Mouse (Mus musculus): ENCODE measurements at regions not wholly inside any gene's neighbourhood (a gene's known extent, or its start where the extent isn't known, plus 50 kb on each side); places are given as distances from the start of the nearest gene placed in this dataset.

DNA sequence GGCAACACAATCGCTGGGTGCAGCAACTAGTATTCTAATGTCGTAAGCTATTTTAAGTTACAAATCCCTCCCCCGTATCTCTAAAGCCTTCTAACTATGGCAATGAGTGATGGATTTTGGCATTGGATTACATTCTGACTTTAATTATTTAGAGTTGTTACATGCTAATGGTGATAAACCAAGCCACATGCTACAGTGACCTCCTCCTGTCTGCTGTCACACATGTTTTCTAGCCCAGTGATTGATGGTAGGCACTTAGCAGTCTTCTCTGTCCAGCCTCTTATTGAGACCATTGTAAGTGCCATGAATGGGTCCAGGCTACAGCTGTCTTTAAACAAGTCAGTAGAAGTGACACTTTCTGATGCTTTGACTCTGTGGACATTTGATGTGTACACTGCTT is 224.7 kb upstream of the Dpp6 start:
- Histone ChIP-seq H3K9ac (replicated peaks; ENCODE audit: low read length, poor library complexity, severe bottlenecking) (no peak overlapping the region), H3K4me3 (ENCODE audit: low read depth, low read length) (no peak overlapping the region), H3K27ac (ENCODE audit: low read depth, low read length) (no peak overlapping the region), H3K36me3 (ENCODE audit: insufficient read depth, low read length) (no peaks in the 10 kb centered on the region), H3K4me2 (ENCODE audit: low read depth, low read length, poor library complexity, severe bottlenecking) (no peak overlapping the region), H3K4me1 (ENCODE audit: insufficient read depth, low read length) (no peaks in the 10 kb centered on the region), H3K9me3 (ENCODE audit: low read length) (no peaks in the 10 kb centered on the region), H3K27me3 (ENCODE audit: insufficient read depth, low read length) (no peaks in the 10 kb centered on the region)
- 77% methylated on average over 3 of the region's 3 CpGs for WGBS
- DNase-seq (ENCODE audit: low spot score): no peak
- no peak for ATAC-seq (ENCODE audit: low FRiP score)
- TF ChIP-seq CTCF (IDR thresholded peaks at IDR 0.05): no peak

DNA sequence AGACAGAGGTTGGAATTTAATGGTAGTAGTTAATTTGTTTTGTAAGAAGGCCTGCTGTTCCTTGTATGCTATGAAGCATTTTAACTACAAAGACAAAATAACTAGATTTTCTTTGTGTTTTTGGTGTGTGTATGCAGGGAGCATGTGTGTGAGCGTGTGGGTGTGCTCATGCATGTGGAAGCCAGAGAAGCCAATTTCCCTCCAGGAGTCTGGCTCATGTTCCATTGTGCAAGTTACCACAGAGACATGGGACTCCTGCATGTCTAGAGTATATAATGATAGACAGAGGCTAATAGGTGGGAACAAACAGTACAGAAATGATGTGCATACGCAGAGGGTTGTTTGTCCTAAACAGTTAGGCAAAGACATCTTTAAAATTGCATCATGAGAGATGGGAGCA is 219.0 kb upstream of the Dpp6 start:
- H3K9ac ChIP-seq (replicated peaks; ENCODE audit: low read length, poor library complexity, severe bottlenecking): no peak overlapping the region
- H3K4me3 ChIP-seq (ENCODE audit: low read depth, low read length): no peak overlapping the region
- no peaks in the 10 kb centered on the region for H3K27me3 ChIP-seq (ENCODE audit: insufficient read depth, low read length)
- H3K27ac ChIP-seq (ENCODE audit: low read depth, low read length): no peak overlapping the region
- ATAC-seq (ENCODE audit: low FRiP score) (no peak), DNase-seq (ENCODE audit: low spot score) (no peak)
- no peak overlapping the region for H3K4me2 ChIP-seq (ENCODE audit: low read depth, low read length, poor library complexity, severe bottlenecking)
- no peaks in the 10 kb centered on the region for H3K9me3 ChIP-seq (ENCODE audit: low read length)
- WGBS: 94% methylated on average over 2 of the region's 2 CpGs
- no peaks in the 10 kb centered on the region for H3K4me1 ChIP-seq (ENCODE audit: insufficient read depth, low read length)
- no peaks in the 10 kb centered on the region for H3K36me3 ChIP-seq (ENCODE audit: insufficient read depth, low read length)
- no peak for TF ChIP-seq CTCF (IDR thresholded peaks at IDR 0.05)

DNA sequence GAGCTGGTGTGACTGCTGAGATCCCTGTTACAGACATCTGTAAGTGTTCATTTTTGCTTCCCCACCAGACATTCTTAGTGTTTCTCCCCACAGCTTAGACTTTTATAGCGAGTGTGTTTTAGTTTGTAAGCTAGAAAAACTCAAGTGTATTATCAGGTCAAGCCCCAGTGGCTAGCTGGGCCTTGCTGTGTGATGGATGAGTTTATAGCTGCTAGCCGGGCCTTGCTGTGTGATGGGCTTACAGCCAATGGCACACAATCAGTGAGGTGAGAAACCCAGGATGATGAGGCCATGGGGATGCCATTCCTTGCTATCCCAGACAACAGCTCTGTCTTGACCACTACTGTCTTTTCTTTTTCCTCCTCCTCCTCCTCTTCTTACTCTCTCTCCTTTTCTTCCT is 197.7 kb upstream of the Dpp6 start:
- Histone ChIP-seq H3K27me3 (ENCODE audit: insufficient read depth, low read length) (no peaks in the 10 kb centered on the region), H3K9ac (replicated peaks; ENCODE audit: low read length, poor library complexity, severe bottlenecking) (no peak overlapping the region), H3K27ac (ENCODE audit: low read depth, low read length) (no peak overlapping the region), H3K4me2 (ENCODE audit: low read depth, low read length, poor library complexity, severe bottlenecking) (no peak overlapping the region), H3K4me3 (ENCODE audit: low read depth, low read length) (no peak overlapping the region), H3K4me1 (ENCODE audit: insufficient read depth, low read length) (no peaks in the 10 kb centered on the region), H3K9me3 (ENCODE audit: low read length) (no peaks in the 10 kb centered on the region), H3K36me3 (ENCODE audit: insufficient read depth, low read length) (no peaks in the 10 kb centered on the region)
- 67% methylated on average over 2 of the region's 2 CpGs for WGBS
- ATAC-seq (ENCODE audit: low FRiP score) (no peak), DNase-seq (ENCODE audit: low spot score) (no peak)
- no peak for TF ChIP-seq CTCF (IDR thresholded peaks at IDR 0.05)

DNA sequence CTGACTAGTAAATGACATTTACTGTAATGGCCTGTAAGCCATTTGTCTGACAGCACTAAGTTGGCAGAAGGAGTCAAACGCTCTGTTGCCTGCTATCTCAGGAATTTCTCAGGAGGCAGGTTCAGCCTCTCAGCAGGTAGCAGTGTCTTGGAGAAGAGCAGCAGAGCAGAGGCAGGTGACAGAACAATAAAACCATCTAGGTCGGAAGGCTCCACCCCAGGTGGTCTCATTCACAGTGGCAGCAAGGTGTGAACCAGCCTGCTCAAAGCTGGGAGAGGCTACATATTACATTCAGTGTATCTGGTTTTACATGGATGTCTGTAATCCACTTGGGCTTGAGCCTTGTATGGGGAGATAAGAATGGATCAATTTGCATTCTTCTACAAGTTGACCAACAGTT is 194.9 kb upstream of the Dpp6 start:
- Histone ChIP-seq H3K9ac (replicated peaks; ENCODE audit: low read length, poor library complexity, severe bottlenecking) (no peak overlapping the region), H3K9me3 (ENCODE audit: low read length) (no peaks in the 10 kb centered on the region), H3K36me3 (ENCODE audit: insufficient read depth, low read length) (no peaks in the 10 kb centered on the region), H3K4me1 (ENCODE audit: insufficient read depth, low read length) (no peaks in the 10 kb centered on the region), H3K4me2 (ENCODE audit: low read depth, low read length, poor library complexity, severe bottlenecking) (no peak overlapping the region), H3K27me3 (ENCODE audit: insufficient read depth, low read length) (no peaks in the 10 kb centered on the region), H3K4me3 (ENCODE audit: low read depth, low read length) (no peak overlapping the region), H3K27ac (ENCODE audit: low read depth, low read length) (no peak overlapping the region)
- ATAC-seq (ENCODE audit: low FRiP score) (no peak), DNase-seq (ENCODE audit: low spot score) (no peak)
- TF ChIP-seq CTCF (IDR thresholded peaks at IDR 0.05): no peak
- WGBS: 62% methylated on average over 2 of the region's 2 CpGs

DNA sequence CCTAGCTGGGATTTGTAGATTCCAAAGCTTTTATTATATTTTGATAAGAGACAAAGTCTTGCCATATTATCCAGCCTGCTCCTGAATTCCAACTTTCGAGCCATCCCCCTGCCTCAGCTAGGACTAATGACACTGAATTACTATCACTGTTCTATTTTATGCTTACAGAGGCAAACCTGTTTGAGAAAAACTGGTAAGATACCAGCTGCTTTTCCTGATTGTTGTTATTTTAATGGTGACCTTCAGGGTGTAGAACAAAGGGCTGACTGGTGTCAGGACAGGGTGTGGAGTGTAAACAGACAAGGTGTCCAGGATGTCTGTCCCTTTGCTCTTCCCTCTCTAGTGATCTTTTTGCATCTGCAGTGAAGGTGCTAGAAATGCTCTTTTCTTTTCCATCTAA is 145.5 kb upstream of the Dpp6 start:
- Histone ChIP-seq H3K4me3 (ENCODE audit: low read depth, low read length) (no peak overlapping the region), H3K4me1 (ENCODE audit: insufficient read depth, low read length) (no peaks in the 10 kb centered on the region), H3K27ac (ENCODE audit: low read depth, low read length) (no peak overlapping the region), H3K27me3 (ENCODE audit: insufficient read depth, low read length) (no peaks in the 10 kb centered on the region), H3K9ac (replicated peaks; ENCODE audit: low read length, poor library complexity, severe bottlenecking) (no peak overlapping the region), H3K4me2 (ENCODE audit: low read depth, low read length, poor library complexity, severe bottlenecking) (no peak overlapping the region), H3K9me3 (ENCODE audit: low read length) (no peaks in the 10 kb centered on the region), H3K36me3 (ENCODE audit: insufficient read depth, low read length) (no peaks in the 10 kb centered on the region)
- no peak for ATAC-seq (ENCODE audit: low FRiP score)
- TF ChIP-seq CTCF (IDR thresholded peaks at IDR 0.05): no peak
- DNase-seq (ENCODE audit: low spot score): no peak
- 75% methylated on average over 1 of the region's 1 CpGs for WGBS

DNA sequence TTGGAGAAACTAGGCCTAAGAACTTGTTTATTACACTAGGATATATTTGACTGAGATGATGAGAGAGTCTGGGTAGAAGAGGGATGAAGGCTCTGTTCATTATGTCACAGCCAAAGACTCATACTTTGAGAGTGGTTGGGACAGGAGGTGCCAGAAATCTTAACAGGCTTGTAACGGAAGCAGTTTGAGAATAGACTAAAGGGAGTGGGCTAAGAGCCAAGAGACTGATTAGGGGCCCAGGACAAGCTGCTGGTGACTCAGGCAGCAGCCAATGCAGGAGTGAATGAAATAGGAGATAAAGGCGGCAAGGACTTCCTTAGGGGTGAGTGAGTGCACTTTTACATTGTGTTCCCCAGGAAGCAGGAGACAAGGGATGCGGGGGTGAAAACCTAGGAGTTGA is 127.2 kb upstream of the Dpp6 start:
- Histone ChIP-seq H3K27me3 (ENCODE audit: insufficient read depth, low read length) (no peaks in the 10 kb centered on the region), H3K4me3 (ENCODE audit: low read depth, low read length) (no peak overlapping the region), H3K9ac (replicated peaks; ENCODE audit: low read length, poor library complexity, severe bottlenecking) (no peak overlapping the region), H3K9me3 (ENCODE audit: low read length) (no peaks in the 10 kb centered on the region), H3K36me3 (ENCODE audit: insufficient read depth, low read length) (no peaks in the 10 kb centered on the region), H3K4me2 (ENCODE audit: low read depth, low read length, poor library complexity, severe bottlenecking) (no peak overlapping the region), H3K27ac (ENCODE audit: low read depth, low read length) (no peak overlapping the region), H3K4me1 (ENCODE audit: insufficient read depth, low read length) (no peaks in the 10 kb centered on the region)
- no peak for DNase-seq (ENCODE audit: low spot score)
- no peak for TF ChIP-seq CTCF (IDR thresholded peaks at IDR 0.05)
- 48% methylated on average over 3 of the region's 3 CpGs for WGBS
- ATAC-seq (ENCODE audit: low FRiP score): no peak

DNA sequence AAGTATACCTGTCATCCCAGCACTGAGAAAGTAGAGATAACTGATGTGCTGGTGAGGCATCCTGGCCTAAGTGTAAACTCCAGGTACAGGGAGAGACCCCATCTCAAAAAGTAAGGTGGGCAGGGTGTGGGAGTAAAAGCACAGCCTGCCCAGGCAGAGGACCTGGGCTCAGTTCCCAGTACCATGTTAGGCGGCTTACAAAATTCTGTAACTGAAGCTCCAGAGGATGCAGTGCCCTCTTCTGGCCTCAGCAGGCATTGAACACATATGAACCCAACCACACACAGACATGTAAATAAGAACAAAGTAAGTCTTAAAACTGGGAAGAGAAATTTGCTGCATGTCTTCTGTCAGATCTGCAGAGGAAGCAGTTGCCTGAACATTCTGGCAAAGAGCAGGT is 125.9 kb upstream of the Dpp6 start:
- Histone ChIP-seq H3K4me3 (ENCODE audit: low read depth, low read length) (no peak overlapping the region), H3K4me1 (ENCODE audit: insufficient read depth, low read length) (no peaks in the 10 kb centered on the region), H3K4me2 (ENCODE audit: low read depth, low read length, poor library complexity, severe bottlenecking) (no peak overlapping the region), H3K9me3 (ENCODE audit: low read length) (no peaks in the 10 kb centered on the region), H3K27ac (ENCODE audit: low read depth, low read length) (no peak overlapping the region), H3K27me3 (ENCODE audit: insufficient read depth, low read length) (no peaks in the 10 kb centered on the region), H3K36me3 (ENCODE audit: insufficient read depth, low read length) (no peaks in the 10 kb centered on the region), H3K9ac (replicated peaks; ENCODE audit: low read length, poor library complexity, severe bottlenecking) (no peak overlapping the region)
- DNase-seq (ENCODE audit: low spot score) (no peak), ATAC-seq (ENCODE audit: low FRiP score) (no peak)
- peak; percentile 20 for TF ChIP-seq CTCF (IDR thresholded peaks at IDR 0.05)
- 97% methylated on average over 1 of the region's 1 CpGs for WGBS

All from midbrain, postnatal 0 days (tissue).